Mouse (Mus musculus) heart, embryonic 10.5 days (tissue): ENCODE measurements around the gene Ly75. TPM values are rescaled to one million over a fixed set of nuclear protein-coding genes. Genes with fewer than 3 reads are reported as not detected.

ENCODE experiments used
- DNase-seq: peaks from one replicate; pipeline ENCODE4 v3.0.0-alpha.2; 2017; ENCODE audit warnings: low spot score
- H3K27ac ChIP-seq: fragments of 300-500 bp; sonication (generic); 2 replicates; pipeline ENCODE4 v1.5.1; 2016; ENCODE audit warnings: mild to moderate bottlenecking
- H3K27me3 ChIP-seq: fragments of 300-500 bp; sonication (generic); 2 replicates; pipeline ENCODE4 v1.6.1; 2016; ENCODE audit warnings: mild to moderate bottlenecking; ENCODE audit not compliant: poor library complexity, insufficient read depth, severe bottlenecking
- H3K36me3 ChIP-seq: fragments of 300-500 bp; sonication (generic); 2 replicates; pipeline ENCODE4 v1.6.1; 2016; ENCODE audit warnings: mild to moderate bottlenecking, moderate library complexity
- H3K4me1 ChIP-seq: fragments of 300-500 bp; sonication (generic); 2 replicates; pipeline ENCODE4 v1.6.1; 2016; ENCODE audit warnings: mild to moderate bottlenecking
- H3K4me3 ChIP-seq: fragments of 300-500 bp; sonication (generic); 2 replicates; pipeline ENCODE4 v1.5.1; 2016; ENCODE audit warnings: mild to moderate bottlenecking, moderate library complexity
- H3K9me3 ChIP-seq: fragments of 300-500 bp; sonication (generic); 2 replicates; pipeline ENCODE4 v1.6.1; 2016; ENCODE audit warnings: mild to moderate bottlenecking, moderate library complexity
- WGBS: fragments of 180-500 bp; shearing (Covaris S2); methylation state at CpG from one replicate; pipeline ENCODE4 v1.1.7; 2016; 5-methylcytosine and 5-hydroxymethylcytosine counted together
- polyA plus RNA-seq: library from polyadenylated mRNA; unstranded; fragments of >200 nt; fragmentation: Nextera tagmentation; extraction: Ambion mirVana; gene quantifications from 2 replicates; pipeline ENCODE4 v1.2.1, GENCODE M21; 2016

Gene Ly75
- polyA plus RNA-seq, 1 experiment from 2014 or later = 6.6 TPM

DNA sequence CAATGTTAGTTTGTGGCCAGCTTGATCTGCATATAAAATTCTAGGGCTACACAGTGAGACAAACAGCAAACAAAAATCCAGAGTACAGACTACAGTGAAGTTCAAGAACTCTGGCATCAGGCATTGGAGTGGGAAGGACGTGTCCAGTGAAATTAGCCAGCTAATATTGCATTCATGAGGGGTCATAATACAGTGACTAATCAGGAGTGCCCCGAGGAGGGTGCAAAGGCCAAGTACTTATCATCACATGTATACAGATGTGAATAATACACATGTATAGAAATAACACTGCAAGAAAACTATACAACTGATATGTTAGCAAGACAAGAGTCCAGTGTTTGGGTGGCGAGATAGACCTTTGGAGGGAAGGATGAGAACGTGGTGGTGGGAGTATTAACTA is 130.3 kb downstream of the Ly75 start:
- Histone ChIP-seq H3K36me3 (peaks cover 37% of the 10 kb centered on the region), H3K27ac (no peak overlapping the region), H3K27me3 (no peaks in the 10 kb centered on the region), H3K4me1 (no peaks in the 10 kb centered on the region), H3K4me3 (no peak overlapping the region), H3K9me3 (no peaks in the 10 kb centered on the region)
- WGBS = 84% methylated on average over 4 of the region's 4 CpGs
- DNase-seq = no peak

Other genes starting within 250 kb of the Ly75 start
- gene Baz2b, start 173.5 kb downstream of the Ly75 start, polyA plus RNA-seq = 49.1 and 55.1 TPM in 2 replicates
- gene March7, start 173.4 kb downstream of the Ly75 start, polyA plus RNA-seq = 63.8 and 68.4 TPM in 2 replicates
- 18.7 and 25.9 TPM in 2 replicates for gene Cd302, start 98.8 kb downstream of the Ly75 start, polyA plus RNA-seq
- 3.5 and 4.1 TPM in 2 replicates for gene Pla2r1, start 170.0 kb upstream of the Ly75 start, polyA plus RNA-seq